Mouse (Mus musculus): Measurements from ENCODE around the gene Gm14214.

The Gm14214 gene

GRCm38 (mm10) chr2:154729737-154730136 is 40.1 kb downstream of the Gm14214 start:
- no peak for DNase-seq

- no peak for DNase-seq
Observed at GRCm38 (mm10) chr2:154723473-154723872, 46.4 kb downstream of the Gm14214 start.

DNA sequence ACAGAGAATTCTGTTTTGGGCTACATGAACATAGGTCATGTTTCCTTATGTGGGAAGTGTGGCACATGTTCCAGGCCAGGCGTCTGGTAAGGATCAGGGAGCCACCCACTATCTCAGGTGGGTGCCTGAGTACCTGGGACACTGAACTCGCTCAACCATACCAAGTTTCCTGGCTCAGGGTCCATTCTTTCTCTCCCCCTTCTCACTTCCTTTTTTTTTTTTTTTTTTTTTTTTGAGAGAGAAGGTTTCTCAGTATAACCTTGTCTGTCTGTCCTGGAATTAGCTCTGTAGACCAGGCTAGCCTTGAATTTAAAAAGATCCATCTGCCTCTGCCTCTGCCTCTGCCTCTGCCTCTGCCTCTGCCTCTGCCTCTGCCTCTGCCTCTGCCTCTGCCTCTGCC is 49.5 kb downstream of the Gm14214 start:
- no peak for DNase-seq

Data from layer of hippocampus, adult 9-11 months (tissue).